Mouse (Mus musculus) right cerebral cortex, adult 18-20 months (tissue): Measurements from ENCODE around the gene Slc25a26.

ENCODE experiments used
- DNase-seq: peaks from one replicate; pipeline ENCODE4 v3.0.0; 2022; ENCODE audit warnings: mixed read lengths

Gene Slc25a26

DNA sequence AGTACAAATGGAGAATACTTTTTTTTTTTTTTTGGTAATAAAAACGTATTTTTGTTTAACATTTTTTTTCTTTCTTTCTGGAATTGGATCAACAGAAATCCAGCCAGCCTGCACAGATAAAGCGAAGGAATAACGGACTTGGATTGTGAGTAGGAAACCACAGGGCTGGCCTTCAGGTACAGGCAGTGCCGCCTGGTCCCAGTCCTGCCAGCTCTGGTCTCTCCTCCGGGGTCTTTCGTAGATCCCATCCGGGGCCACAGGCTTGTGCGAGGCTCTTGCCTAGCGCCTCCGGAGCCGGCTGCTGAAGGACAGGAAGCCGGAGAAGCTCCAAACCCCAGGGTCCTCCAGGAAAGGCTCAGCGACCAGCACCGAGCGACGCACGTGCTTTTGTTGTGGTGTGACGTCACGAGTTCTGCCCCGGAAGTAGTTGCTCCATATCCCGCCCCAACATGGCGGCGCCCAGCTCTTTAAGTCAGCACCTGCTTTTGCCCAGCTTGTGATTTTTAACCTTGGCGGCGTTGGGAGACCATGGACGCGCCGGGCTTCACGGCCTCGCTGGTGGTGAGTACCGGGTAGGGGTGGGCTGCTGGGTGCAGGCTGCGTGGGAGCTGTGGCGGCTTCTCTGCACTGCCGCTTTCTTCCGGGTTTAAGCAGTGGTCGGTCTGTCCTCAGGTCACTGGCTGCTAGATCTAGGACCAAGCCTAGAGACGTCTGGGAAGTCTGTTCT is at the start of gene Slc25a26:
TSS of gene Slc25a26 (plus strand) at position 435 of the 727 bp plus-strand sequence.
- DNase-seq: peak; percentile 90

DNA sequence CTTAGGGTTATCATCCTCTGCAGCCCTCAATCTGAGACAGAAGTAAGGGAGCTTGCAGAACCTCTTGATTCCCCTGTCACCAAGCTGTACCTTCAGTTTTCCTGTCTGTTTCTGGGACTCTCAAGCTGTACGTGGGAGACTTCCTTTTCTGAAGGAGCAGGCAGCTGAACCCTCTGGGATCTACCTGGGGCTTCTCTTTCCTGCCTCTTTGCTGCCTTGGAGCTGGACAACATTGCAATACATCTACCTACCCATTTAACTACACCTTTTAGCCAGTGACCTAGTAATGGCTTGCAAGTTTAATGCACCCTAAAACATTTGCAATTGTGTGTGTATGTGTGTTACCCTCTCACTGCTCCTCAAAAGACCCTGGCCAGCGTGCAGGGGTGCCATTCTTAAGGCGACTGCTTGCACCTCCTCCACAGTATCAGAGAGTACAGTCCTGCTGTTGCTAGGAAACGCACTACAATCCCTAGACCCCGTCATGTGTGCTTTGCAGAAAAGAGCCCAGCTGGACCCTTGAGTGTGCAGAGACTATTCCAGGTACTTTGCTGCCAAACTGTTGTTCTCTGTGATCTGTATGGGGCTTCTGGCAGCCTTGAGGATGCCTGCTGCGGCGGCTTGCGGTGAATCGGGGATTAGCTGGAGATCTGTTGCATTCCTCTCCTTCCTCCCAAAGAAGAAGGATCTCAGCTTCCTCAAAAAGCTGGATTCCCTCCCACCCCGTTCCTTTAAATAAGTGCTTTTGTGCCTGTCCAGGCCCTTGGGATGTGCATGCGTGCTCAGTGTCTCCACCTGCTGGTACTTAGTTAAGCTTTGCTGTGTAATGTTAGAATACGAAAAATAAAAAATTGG is 35.9 kb upstream of the Slc25a26 start:
- DNase-seq: peak; percentile 62

- no peak for DNase-seq
Measured at GRCm38 (mm10) chr6:94466508-94467205, 33.5 kb upstream of the Slc25a26 start.

DNA sequence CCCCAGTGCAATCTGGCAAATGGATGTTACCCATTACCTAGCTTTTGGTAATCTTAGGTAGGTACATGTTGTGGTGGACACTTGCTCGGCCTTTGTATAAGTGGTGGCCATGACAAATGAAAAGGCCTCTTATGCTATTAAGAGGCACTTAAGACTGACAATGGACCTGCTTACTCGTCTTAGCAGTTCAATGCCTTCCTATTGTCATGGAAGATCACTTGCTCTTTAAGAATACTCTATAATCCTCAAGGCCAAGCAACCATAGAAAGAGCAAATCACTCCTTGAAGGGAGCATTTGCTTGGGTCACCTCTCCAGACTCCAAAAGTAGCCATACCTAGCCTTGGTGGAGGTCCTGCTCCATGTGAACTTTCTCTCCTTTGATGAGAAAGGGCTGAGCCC is 7.4 kb upstream of the Slc25a26 start:
- DNase-seq: no peak

GRCm38 (mm10) chr6:94503963-94504362 is 3.8 kb downstream of the Slc25a26 start:
- DNase-seq: no peak

DNA sequence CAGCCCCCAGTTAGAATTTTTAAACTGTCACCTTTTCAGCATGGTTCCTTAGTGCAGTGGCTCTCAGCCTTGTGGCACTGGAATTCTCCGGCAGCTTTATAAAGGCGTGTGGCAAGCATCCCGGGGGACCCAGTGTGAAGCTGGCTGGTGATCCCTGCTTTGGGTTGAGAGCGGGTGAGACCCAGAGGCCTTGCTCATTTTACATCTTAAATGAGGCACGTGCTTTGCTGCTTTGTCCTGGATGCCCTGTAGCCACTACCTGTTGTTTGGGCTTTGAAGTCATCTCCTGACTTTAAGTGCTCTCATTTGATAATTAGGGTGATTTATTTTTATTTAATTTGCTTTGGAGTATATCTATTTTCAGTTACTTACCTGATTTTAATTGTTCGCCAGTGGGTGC is 7.8 kb downstream of the Slc25a26 start:
- no peak for DNase-seq

- DNase-seq: no peak
Measured at GRCm38 (mm10) chr6:94508807-94509206, 8.7 kb downstream of the Slc25a26 start.

DNA sequence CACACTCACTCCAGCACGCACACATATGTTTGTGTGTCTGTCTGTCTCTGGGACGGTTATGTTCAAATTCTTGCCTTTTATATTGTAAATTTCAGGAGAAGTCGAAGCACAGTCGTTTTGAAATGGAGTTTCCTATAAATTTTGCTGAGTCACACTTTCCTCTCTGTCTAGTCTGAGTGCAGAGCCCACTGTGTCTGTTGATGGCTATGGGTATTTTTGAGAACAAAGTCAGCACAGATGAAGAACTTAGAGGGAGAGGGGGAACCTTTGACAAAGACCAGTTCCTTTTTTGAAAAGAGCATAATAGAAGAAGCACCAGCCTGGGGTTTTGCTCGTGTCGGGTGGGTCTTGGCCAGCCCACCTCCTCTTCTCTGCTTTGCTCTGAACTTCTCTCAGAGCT is 9.1 kb downstream of the Slc25a26 start:
- no peak for DNase-seq

DNA sequence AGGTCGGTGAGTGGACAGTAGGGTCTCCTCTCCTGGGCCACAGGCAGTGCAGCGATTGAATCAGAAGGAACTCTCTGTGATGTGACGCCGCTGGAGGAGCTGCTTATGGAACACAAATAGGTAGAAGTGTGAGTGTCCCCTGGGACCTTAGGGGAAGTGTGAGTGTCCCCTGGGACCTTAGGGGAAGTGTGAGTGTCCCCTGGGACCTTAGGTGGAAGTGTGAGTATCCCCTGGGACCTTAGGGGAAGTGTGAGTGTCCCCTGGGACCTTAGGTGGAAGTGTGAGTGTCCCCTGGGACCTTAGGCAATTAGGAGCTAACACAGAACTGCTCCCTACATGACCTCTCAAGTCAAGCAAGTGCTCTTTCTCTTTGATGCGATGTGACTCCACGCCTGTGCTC is 18.0 kb downstream of the Slc25a26 start:
- no peak for DNase-seq

GRCm38 (mm10) chr6:94524335-94524734 is 24.2 kb downstream of the Slc25a26 start:
- DNase-seq: peak; percentile 19

DNA sequence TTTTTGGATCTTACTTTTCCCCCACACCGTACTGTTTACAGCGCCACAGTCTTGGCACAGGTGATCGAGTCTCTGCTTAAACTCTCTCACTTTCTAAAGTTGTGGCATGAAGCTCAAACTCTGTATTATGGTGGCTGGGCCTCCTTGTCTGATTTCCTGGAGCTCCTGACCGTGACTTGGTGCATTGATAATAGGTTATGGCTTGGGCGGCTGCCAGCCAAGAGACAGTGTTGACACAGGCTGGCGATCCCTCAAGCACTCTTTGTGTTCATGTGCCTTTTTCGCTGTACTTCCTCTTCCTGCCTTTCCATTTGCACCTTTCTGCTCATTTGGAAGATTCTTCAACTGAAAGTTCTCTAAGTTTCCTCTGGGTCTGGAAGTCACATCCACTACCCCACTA is 30.6 kb downstream of the Slc25a26 start:
- no peak for DNase-seq

DNA sequence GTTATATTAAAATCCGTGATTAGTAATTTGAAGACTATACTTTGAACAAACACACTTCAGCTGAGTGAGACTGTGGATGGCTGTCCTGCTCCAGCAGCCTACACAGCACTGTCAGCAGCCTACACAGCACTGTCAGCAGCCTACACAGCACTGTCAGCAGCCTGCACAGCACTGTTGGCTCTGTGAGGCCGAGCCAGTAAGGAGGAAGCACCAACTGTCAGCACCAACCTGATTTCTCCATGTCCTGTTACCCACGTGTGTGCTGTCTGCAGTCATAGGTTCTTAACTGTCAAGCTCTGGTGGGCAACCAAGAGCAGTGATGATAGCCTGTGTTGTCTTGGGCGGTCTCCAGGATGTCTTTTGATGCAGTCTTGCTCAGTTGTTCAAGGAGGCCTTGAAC is 32.0 kb downstream of the Slc25a26 start:
- peak; percentile 20 for DNase-seq

GRCm38 (mm10) chr6:94536478-94536877 is 36.3 kb downstream of the Slc25a26 start:
- no peak for DNase-seq

DNA sequence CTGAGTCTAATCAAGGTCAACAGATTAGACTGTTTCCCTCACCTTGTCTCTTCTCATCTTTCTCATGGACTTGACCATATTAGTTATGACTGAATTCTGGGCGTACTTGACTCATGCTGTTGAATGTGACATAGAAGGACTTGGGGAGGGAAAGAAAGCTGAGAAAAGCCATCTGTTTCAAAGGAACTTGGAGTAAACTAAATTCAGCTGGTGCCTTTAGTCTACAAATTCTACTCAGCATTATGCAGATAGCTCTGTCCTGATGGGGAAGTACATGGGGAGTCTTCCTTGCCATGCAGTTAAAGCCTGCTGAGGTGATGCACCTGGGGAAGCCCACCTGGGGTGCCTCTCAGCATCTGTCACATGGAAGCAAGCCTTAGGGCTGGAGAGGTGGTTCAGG is 37.5 kb downstream of the Slc25a26 start:
- DNase-seq: no peak

DNA sequence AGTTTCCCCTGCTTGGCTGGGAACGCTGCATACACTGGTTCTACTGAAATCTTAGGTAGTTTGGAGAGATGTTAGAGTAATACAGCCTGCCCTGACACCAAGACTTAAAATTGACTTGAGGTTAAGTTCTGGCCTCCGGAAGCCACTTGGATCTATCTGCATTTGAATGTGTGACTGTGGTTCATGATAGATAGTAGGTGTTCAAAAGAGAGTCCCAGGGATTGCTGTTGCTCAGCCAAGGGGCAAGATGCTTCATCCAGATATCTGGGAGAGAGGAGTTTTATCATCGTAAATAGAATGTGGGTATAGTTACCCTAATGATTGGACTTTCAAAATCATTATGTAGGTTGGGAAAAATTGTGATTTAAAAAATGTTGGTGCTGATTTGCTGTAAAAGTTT is 40.0 kb downstream of the Slc25a26 start:
- DNase-seq: no peak

GRCm38 (mm10) chr6:94540615-94541014 is 40.5 kb downstream of the Slc25a26 start:
- DNase-seq: no peak

GRCm38 (mm10) chr6:94541133-94541532 is 41.0 kb downstream of the Slc25a26 start:
- DNase-seq: no peak

DNA sequence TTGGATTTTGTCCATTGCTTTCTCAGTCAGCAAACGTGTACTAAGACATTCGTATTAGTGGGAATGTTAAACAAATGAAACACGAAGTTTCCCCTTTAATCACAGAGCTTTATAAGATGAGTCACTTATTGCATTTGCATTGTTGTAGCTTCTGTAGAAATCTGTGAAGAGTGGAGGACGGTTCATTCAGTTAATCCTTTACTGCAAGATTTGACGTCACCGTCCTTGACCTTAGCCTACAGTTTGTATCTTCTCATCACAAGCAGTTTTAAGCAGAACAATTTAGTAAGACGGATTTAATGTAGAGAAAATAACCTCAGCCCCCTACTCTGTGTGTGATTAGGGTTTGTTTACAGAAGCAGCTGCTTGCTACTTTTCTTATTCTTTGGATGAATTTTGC is 41.7 kb downstream of the Slc25a26 start:
- DNase-seq: no peak

DNA sequence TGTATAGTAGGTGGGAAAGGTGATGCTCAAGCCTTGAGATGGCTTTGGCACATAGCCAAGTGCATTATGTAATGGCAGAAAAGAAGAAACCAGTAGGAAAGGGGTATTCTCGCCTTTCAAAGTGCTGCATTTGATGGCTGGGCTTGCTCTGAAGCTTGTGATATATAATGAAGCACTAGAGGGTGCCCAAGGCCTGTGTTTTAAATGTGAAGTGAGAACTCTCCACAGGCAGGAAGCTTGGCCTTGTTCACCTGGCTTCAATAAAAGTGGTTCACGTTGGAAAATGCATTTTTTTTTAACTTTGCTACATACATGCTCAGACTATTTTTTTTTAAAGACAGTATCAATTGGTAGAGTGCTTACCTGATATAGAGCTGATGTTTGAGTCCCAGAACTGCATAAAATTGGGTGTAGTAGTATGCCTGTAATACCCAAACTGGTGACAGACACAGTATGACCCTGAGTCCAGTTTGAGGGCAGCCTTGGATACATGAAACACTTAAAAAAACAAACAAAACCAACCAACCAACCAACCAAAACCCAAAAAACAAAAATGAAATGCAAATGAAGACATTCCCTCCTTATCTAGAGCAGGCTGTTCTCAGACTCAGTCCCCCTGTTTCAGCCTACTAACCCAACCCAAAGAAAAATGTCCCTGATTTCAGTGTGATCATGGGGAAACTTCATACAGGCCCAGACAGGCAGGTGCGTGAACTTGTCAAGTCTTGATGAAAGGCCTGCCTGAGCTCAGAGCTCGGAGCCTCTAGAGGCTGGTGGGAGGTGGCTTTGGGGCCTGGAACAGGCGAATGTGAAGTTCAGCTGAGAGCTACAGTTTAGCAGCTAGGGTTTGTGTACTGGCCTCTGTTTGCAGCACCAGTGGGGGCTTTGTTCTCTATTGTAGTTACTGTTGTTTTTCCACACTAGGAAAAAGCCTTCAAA is 44.0 kb downstream of the Slc25a26 start:
- DNase-seq: peak; percentile 49

DNA sequence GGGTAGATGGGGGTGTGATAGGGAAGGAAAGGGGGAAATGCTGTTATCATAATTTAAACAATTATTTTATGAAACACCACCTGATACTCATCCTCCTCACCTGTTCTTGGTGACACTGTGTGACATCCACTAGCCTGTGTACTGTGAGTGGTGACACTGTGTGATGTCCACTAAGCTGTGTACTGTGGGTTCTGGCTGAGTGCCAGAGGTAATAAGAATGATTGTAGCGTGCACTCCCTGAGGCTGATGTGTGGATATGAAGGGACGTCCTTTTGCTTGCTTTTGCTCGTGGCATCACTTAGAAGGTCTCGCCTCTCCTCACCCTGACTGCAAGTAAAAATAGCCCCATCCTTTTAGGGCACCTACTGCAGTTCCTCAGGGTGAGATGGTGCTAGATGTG is 47.1 kb downstream of the Slc25a26 start:
- no peak for DNase-seq

- no peak for DNase-seq
Measured at GRCm38 (mm10) chr6:94550298-94550697, 50.2 kb downstream of the Slc25a26 start.

DNA sequence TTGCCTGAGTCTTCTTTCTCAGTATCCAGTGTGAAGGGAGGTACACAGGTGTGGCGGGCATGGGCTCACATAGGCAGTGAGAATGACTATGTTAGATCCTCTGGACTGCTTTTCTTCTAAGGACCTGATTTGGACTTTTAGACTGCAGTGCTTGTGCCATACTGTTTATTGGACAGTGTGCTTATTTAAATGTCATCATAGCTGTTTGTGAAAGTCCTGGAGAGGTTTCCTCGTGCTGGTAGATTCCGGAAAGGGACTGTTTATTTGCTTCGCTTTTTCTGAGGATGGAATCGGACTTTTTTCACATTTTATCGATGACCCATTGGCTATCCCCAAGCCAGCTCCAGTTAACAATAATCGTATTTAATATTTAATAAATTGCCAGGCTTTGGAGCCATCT is 50.7 kb downstream of the Slc25a26 start:
- no peak for DNase-seq
